Mouse (Mus musculus) G1E (cell line): Measurements from ENCODE around the gene Lenep.

ENCODE experiments used
- CTCF ChIP-seq: IDR thresholded peaks from 2 replicates; pipeline ENCODE4 v1.5.1; 2012; ENCODE audit warnings: low read depth, low read length, inconsistent platforms, mixed read lengths
- GATA1 ChIP-seq: IDR thresholded peaks from 2 replicates; pipeline ENCODE4 v1.6.1; 2012; ENCODE audit warnings: borderline replicate concordance, low read length, inconsistent platforms, mixed read lengths
- GATA2 ChIP-seq: IDR thresholded peaks from 2 replicates; pipeline ENCODE4 v1.6.1; 2012; ENCODE audit warnings: low read depth, low read length, inconsistent platforms, borderline replicate concordance
- POLR2AphosphoS5 ChIP-seq: IDR thresholded peaks from 2 replicates; pipeline ENCODE4 v1.6.1; 2012; ENCODE audit warnings: low read depth, low read length, inconsistent platforms; ENCODE audit not compliant: insufficient replicate concordance
- TAL1 ChIP-seq: conservative IDR thresholded peaks from 2 replicates; pipeline ENCODE4 v1.6.1; 2012; ENCODE audit warnings: low read depth, low read length, inconsistent platforms, mixed read lengths

- TF ChIP-seq CTCF (no peak), GATA2 (no peak), TAL1 (no peak), GATA1 (no peak), POLR2AphosphoS5 (no peak)
These were observed 21.9 kb downstream of the Lenep start for GRCm38 (mm10) chr3:89380711-89381110.
